Mouse (Mus musculus): ENCODE data around the gene Arih1.
"Not testable (repeated sequence)": the region's sequence is repeated elsewhere in the genome, so short reads cannot be mapped to it uniquely, and the experiment has no call there.

Gene Arih1

DNA sequence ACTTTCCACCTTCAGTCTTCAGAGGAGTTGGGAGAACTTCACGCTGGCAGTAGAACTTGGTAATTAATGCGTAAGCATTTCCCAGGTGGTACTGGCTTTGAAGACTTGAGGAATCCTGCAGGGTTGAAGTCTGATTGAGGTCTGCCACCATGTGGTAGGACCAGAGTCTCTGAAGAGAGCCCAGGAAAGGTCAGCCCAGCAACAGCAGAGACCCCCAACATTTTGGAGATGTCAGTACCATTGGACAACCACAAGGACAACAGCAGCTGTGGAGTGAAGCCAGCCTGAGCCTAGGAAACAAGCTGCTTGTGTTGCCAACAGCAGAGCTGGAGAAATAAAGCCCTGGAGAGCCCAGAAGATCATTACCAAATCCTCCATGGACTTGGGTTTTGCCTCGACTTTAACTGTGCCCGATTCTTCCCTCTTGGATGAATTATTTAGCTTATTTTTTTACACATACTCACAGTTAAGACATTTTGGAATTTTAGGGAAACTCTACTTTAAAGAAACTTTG is 27.4 kb downstream of the Arih1 start:
- DNase-seq (ENCODE audit: low spot score in 2 of 2) = peak in 1 of 2 experiments; percentile 11

DNA sequence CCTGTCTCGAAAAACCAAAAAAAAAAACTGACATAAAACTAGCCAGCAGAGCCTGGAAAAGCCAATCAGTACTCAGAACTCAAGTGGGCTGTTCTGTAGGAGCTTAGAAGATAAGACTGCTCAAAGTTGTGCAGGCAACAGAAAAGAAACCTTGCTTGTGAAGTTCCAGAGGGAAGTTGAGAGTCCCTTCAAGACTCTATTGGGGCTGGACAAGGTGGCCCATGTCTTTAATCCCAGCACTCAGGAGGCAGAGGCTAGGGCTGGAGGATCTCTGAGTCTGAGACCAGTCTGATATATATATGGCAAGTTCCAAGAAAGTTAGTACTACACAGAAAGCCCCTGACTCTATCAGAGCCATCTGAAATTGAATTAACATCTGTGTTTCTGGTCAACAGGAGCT is 28.0 kb downstream of the Arih1 start:
- DNase-seq (ENCODE audit: low spot score in 2 of 2) = no peak

DNA sequence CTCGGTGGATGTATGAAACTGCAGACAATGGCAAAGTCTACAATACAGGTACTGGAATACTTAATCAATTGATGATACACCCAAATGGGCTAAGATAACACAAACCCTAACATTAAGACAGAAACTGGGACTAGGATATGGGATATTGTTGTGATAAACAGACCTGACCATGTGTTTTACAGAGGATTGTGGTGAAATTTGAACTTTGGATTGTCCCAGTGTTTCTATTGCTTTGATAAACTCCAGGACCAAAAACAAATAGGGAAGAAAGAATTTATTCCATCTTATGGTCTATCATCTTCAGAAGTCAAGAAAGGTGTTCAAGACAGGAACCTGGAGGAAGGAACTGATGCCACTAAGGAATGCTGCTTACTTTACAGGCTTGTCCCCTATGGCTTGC is 28.7 kb downstream of the Arih1 start:
- DNase-seq (ENCODE audit: low spot score in 2 of 2) = no peak

DNA sequence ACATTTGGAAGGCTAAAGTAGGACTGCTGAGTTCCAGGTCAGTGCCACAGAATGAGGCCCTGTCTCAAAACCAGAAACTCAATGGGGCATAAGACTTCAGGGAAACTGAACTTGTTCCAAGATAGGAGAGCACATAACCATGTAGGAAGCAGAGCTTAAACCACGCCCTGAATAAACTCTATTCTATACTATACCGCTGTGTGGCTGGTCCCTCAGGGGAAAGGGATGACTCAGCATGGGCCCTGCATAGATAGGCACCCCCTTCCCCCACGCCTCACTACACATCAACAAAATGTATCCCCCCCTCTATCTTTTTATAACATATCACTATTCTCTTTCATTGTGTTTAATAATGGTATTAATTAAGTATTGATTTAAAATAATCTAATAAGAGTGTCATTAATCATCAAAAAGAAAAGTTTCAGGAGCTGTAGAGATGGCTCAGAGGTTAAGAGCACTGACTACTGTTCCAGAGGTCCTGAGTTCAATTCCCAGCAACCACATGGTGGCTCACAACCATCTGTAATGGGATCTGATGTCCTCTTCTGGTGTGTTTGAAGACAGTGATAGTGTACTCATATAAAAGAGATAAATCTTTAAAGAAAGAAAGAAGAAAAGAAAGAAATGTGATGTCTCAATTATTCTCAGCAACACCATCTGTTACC is 30.9 kb downstream of the Arih1 start:
- no peak for DNase-seq (ENCODE audit: low spot score in 2 of 2)

DNA sequence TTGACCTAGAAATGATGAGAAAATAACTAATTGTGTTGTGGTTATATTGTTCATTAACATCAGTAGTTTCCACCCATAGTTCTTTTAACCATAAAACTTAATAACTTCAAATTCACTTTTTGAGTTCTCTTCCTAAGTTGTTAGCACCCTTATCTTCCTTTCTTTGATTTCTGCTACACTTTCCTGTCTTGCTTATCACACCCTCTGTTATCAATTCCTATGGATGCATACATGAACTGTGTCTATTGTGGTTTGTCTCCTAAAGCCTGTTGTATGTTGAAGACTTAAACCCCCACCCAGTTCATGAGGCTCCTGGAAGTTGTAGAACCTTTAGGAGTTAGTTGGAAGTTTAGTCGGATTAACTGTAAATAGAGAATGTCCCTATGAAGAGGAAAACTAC is 52.7 kb downstream of the Arih1 start:
- no peak for DNase-seq (ENCODE audit: low spot score in 2 of 2)

DNA sequence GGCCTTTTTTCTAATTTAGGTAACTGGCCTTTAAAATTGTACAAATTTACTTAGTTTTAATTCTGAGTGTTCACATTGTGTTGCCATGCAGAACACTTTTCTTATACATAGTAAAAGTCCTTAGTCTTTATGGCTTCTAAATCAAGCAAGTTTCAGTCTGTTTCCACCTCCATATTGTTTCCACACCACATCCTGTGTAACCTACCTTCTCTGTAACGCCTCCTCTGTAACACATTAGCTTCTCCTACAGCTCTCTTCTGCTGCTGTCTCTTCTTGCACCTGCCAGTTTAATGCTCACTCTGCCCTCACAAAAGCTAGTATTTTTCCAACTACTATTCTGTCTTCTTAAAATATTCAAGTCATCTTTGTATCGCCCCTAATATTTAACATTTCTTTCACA is 54.8 kb downstream of the Arih1 start:
- DNase-seq (ENCODE audit: low spot score in 2 of 2) = no peak

DNA sequence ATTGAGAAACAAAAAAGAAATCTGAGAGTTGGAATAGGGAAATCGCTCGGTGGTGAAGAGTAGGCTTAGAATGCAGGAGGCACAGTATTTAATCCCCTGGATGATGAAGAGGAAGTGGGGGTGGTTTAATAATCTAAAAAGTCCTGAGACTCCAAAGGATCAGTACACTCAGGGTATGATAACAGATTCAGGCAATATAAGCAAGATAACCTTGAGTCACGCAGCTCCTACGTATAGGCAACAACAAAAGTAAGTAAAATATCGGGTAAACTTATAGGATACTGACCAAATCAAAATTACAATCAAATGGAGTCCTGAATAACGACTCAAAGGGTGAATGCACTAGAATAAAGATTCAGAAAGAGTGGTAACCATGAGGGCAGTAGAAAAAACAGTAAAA is 65.9 kb downstream of the Arih1 start:
- no peak for DNase-seq (ENCODE audit: low spot score in 2 of 2)

DNA sequence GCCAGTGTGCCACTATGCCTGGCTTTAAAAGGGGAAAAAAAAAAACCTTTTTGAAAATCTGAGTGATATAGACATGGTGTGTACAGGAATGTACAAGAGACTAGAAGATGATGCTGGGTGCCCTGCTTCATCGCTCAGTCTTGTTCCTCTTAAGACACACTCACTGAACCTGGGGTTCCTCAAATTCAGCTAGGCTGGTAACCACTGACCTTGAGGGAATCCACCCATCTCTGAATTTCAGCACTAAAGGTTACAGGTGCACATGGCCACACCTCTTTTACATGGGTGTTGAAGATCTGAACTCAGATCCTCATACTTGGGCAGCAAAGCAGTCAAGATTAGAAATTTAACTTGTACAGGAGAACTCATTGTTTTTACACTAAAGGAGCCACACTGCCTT is 79.1 kb downstream of the Arih1 start:
- no peak for DNase-seq (ENCODE audit: low spot score in 2 of 2)

DNA sequence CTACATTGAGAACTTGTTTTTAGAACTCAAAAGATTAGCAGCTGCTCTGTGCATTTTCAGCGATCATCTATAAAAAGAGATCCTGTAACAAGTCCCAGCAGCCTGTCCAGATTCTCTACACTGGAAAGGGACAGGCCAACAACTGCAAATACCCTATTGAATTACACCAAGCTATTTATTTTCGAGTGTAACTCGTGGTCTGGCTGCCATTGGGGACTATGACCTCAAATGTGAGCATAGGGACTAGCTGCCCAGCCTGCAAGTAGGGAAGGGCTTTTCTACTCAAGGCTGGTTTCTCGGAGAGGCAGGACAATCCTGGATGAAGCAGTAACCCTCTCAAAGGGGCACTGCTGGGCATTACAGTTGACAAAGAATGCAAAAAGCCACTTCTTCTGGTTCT is 97.3 kb downstream of the Arih1 start:
- DNase-seq (ENCODE audit: low spot score in 2 of 2) = no peak

DNA sequence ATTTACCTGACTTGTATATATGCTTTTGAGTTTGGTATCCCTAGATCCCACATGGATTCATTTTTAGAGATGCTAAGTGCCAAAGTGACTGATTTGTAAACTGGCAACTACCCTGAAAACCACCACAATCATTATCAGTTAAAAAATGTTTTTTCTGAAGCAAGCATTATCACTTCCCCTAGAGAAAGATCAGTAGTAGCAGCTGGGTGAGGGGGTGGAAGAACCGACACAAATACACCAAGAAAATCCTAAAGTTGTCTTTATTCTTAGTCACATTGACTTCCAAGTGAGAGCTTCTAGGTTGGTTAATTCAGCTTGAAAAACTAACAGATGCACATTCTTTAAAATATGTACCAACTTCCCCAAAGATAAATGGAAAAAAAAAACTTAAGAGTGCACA is 98.1 kb downstream of the Arih1 start:
- DNase-seq (ENCODE audit: low spot score in 2 of 2) = no peak

DNA sequence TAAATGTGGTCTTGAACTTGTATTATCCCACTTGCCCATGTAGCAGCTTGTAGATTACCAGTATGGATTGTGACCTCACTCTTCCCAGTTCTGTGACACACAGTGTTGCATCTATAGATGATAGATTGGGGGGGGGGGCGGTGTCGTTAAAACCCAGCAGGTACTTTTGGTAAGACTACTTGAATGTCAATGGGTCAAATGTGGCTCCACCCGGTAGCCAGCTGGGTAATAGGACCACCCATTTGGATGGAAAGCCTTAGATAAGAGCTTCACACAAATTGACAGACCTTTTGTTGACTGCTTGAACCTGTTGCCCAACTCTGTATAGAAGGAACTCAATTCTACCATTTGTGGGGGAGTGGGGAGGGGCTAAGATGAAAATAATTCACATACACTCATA is 99.0 kb downstream of the Arih1 start:
- DNase-seq (ENCODE audit: low spot score in 2 of 2) = no peak

DNA sequence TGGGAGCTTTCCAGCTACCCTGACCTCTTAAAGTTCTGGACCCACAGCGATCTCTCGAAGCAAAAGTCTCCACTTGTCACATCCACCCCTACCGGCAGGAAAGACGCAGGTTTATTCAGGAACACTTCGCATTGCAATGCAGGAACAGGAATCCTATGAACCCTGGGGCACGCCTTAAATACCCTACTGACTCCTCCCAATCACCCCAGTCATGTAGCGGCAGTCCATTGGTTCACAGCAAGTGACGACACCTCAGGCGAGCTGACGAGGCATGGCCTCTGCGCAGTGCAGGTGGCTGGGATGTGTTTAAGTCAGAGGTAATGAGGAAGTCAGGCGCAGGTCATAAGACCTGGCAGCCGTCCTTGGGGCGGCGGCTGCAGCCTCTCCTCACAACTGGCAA is 110.8 kb downstream of the Arih1 start:
- no peak for DNase-seq (ENCODE audit: low spot score in 2 of 2)

DNA sequence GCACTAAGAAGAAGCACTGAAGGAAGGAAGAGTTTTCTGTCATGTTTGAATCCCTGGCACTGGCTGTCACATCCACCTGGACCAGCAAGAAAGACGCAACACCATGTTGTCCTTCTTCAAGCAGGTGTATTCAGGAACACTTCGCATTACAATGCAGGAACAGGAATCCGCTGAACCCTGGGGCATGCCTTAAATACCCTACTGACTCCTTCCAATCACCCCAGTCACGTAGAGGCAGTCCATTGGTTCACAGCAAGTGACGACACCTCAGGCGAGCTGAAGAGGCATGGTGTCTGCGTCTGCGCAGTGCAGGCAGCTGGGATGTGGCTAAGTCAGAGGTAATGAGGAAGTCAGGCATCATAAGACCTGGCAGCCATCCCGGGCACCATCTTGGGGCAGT is 116.8 kb downstream of the Arih1 start:
- no peak for DNase-seq (ENCODE audit: low spot score in 2 of 2)

DNA sequence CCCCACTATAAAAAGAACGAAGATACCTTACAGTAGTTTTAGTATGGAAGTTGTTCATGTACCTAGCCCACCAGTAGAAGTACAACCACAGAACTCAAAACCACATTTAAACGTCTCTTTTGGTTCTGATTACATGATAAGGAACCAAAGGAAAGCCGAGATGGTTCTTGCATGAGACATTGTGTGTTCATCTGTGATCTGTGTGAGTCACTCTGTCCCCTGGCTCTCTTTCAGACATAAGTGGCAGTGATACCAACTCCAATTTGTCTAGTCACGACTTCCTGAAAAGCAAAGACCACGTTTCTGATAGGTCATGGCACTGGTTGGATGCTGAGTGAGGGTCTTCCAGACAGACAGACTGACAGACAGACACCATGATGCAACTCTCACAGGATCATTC is 117.2 kb downstream of the Arih1 start:
- no peak for DNase-seq (ENCODE audit: low spot score in 2 of 2)

DNA sequence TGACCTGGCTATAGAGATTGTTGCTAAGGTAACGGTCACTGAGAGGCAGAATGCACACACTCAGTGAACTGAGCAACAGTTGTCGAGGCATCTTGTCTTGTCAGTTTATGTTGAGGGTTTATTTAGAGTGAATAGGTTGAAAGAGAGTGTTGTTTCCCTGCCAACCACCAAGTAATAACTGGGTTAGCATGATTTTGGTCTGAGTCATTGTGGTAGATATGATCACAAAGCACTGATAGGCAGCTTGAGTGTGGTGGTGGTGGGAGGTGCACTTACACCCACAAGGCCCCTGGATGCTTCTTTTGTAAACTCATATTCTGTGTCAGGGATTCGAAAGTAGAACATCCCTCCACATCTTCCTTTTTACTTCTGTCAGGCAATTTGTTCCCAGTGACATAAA is 125.9 kb downstream of the Arih1 start:
- DNase-seq (ENCODE audit: low spot score in 2 of 2) = not testable (repeated sequence)

DNA sequence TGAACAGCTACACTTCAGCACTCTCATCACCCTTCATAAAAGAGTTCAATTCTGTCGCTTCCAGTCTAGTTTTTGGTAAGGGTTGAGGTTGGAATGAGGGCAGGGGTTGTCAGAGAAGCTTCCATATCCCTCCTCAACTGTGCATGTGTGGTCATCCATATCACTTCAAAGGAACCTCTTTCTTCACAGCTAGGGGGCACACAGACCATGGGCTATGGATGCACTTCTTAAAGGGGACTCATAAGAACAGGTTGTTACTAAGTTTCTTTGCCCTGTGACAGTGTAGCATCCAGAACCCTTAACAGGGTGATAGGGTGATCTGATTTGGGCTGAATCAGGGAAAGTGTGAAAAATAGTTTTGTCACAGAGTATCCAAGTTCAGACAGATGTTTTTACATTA is 128.4 kb downstream of the Arih1 start:
- DNase-seq (ENCODE audit: low spot score in 2 of 2) = not testable (repeated sequence)

DNA sequence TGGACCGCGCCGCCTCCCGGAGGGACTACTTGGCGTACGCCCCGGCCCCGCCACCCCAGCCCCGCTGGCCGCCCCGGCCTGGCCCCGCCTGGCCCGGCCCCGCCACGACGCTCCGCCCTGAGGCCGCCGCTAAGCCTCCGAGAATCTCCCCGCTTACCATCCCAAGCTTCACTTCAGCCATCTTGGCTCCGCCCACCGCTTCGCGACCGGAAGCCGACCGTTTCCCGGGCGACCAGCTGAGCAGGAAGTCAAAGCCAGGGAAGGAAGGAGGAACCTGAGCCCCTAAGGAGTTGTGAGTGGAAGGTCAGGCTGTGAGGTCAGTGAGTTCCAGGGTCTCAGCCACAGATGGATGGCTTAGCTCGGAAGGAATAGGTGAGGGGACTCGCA is 133.2 kb downstream of the Arih1 start, which contains the start of gene Bbs4:
Gene Bbs4, minus strand, starts transcription at position 256 of the 387 bp plus-strand sequence.
- DNase-seq (ENCODE audit: low spot score in 2 of 2) = peak; percentile 63 to 86

DNA sequence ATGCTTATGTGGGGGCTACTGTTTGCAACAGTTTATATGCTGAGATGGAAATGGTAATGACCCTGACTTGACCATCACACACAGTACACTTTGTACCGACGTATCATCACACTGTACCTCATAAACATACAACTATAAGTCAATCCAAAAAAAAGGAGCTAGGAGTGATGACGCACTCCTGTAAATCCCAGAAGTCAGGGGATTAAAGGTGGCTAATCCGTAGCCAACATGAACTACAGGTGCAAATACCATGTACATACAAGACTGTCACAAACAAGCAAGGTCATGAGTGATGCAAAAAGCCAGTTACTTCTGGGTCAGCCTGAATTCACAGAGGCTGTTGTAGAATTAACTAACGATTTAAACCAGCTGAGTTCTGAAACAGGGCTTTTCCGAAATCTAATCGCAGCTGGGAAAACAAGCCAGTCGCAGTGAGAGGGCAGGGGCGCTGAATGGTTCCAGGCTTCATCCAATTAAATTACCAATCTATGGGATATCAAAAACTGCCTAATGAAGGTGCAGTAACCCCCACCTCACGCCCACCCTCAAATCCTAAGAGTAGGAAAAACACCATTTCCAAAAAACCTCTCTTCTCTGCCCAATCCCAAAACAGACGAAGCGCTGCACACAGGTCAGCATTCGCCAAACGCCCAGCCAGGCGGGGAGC is 133.7 kb downstream of the Arih1 start:
- DNase-seq (ENCODE audit: low spot score in 2 of 2) = no peak

DNA sequence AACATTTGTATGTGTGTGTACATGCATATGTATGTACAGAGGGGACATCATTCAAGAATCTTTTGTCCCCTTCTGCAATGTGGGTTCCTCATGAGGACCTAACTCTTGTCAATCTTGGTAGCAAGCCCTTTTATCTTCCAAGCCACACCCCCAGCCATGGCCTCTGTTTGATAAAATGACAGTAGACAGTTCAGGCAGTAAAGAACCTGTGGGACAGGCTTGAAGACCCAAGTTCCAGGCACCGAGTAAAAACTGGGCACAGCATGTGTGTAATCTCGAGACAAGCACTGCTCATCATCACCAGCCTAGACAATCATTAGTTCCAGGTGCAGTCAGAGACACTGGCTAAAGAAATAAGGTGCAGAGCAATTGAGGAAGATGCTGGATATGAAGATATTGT is 140.2 kb downstream of the Arih1 start:
- no peak for DNase-seq (ENCODE audit: low spot score in 2 of 2)

DNA sequence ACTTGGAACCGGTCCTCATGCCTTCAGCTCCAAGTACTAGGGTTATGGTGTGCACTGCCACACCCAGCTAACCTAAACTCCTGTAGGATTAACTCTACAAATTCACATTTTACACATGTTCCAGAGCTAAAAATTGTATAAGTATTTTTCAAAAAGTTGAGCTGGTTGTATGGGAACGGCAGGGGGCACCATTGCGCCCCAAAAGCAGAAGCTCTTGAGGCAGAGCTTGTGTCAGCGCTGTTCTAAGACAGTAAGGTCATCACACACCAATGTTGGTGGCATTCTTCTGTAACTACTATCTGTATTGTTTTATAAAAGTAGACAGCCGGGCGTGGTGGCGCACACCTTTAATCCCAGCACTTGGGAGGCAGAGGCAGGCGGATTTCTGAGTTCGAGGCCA is 146.4 kb downstream of the Arih1 start:
- no peak for DNase-seq (ENCODE audit: low spot score in 2 of 2)

DNA sequence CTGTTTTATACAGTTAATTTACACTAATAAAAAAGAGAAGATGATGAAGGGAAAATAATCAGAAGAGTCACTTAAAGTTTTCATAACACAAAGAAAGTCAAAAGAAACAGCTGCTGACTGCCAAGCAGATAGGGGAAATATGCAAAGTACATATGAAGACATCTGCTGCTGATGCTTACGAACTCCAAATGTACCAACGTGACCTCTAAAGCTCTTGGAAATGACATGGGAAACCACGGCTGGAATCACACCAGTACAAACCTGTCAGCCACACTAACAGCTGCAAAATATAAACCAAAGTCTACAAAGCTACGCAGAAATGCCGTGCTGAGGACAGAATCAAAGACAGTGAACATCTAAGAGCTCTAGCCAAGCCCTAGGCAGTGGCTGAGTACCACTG is 147.3 kb downstream of the Arih1 start:
- no peak for DNase-seq (ENCODE audit: low spot score in 2 of 2)

DNA sequence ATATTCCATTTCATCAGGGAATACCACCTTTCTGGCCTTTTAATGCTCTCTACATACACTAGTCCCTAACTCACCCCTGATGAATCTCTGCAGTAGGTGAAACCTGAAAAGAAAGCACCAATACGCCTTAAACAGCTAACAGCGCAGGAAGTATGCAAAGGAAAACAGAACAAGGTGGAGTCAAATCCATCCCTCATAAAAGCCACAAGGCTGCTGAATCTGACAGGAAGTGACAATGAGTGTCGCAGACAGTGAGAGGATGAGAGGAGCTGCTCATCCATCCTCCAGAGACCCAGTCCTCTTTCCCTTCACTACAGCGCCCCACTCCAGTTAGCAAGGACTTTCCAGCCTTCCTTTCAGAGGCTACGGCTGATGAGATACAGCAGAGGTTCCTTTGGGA is 148.0 kb downstream of the Arih1 start:
- no peak for DNase-seq (ENCODE audit: low spot score in 2 of 2)

Measured in frontal cortex, postnatal 10 days (tissue).